Mouse (Mus musculus) cerebellum, postnatal 25 days (tissue): ENCODE measurements at regions not wholly inside any gene's neighbourhood (a gene's known extent, or its start where the extent isn't known, plus 50 kb on each side); places are given as distances from the start of the nearest gene placed in this dataset.

ENCODE experiments used
- DNase-seq, 2 experiments: peaks; one replicate each; pipeline ENCODE4 v3.0.0; 2021; ENCODE audit warnings: mixed read lengths in 2 of 2

DNA sequence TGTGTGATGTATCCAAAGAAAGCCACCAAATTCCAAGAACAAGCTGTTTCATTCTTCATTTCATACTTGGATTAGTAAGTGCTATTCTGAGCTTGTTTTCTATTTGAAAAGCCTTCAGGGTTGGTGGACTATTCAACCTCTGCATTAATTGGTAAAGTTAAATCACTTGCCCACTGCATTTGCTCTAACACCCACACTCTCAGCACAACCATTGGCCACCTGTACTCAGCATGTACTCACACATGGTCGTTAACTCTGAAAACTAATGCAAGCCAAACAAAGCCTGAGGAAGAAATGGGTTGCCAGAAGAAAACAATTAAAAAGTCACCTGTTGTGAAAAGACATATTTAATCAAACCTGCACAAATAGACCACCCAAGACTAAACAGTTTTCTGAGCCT lies 267.5 kb downstream of the Trim52 start:
- no peak for DNase-seq

DNA sequence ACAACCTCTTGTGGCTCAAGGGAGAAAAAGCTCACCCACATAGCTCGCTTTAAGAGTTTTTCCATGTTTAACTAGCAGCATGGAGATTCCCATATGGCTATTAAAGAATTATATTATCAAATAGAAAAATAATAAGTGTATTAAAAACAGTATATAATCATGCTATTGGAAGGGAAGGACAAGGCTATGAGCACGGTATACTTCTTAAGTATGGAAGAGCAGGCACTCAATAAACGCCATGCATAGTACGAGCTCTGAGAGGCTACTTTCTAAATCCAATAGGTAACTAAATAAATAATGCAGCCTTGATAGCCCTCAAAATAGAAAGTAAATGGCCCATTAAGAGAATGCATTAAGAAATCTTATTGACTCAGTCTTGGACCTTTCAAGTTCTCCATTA lies 273.6 kb downstream of the Trim52 start:
- no peak for DNase-seq

DNA sequence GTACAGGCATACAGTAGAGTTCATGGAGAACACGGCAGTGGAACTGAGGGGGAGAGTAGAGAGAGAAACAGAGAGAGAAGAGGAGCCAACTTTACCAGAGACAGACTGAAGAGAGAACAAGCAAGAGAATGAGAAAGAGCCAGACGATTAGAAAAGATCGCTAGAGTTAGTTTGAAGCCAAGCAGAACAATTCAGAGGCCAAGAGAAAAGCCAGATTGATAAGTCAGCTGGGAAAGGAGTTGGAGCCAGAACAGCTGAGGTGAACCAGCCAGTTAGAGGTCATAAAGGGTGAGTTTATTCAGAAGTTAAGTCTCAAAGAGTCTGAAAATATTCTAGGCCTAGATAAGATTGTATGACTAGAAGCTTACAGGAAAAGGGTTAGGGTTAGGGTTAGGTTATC lies 281.7 kb downstream of the Trim52 start:
- DNase-seq, result no peak

DNA sequence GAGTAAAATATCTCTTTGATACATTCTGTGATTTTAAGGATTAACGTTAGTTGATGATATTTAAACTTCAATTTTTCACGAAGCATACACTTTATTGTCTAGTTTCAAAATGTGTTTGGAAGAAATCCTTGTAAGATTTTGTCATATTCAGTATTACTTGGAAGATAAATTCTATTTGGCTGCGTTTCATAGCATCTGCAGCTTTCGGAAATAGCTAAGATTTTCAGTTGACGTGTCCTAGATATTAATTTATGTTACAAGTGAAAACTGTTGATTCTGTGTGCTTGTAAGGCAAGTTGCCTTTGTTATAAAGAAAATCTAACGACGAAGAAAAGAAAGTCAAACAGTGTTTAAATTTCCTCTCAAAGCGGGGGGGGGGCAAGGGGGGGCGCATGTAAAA lies 284.5 kb downstream of the Trim52 start:
- DNase-seq, result no peak

DNA sequence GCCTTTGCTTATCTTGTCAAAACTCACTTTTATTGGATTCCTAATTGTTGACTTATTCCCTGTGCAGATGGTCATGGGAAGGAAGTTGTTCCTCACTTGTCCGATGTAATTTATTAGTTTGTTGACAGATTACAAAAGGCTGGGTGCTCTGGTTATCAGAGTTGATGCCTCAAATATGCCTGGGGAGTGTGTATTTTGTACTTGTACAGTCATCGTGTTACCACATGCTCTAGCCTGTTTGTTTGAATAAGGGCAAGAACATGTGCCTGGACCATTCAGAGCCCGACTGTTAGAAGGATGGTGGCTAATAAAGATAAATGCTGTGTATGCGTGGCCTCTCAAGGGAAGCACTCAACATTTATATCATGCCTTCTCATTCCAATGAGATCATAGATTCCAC lies 288.0 kb downstream of the Trim52 start:
- DNase-seq, result no peak

DNA sequence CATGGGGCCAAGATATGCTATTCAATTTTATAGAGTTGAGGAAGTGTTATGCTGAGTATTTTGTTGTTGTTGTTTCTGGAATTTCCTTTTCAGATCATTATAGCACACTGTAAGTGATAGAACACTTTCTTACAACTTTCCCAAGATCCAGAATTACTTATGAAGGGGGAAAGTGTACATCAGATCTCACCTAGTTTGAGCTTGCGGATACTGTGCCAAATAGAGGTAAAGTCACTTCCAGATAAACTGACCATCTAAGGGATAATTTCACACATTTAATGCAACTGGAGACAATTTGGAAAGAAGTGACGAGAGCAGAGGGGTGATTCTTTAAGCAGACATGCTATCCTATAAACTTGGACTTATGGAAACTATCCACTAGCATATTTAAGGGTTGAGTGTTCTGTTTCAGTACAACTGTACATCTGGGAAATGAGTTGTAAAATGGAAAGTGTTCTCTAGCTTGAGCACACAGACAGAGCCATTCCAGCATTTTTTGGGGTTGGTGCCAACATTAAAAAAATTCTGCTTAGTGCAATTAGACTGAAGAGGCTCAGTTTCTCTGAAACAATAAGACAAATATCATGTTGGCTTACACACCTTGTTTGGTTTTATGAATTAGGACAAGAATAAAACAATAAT lies 307.0 kb downstream of the Trim52 start:
- DNase-seq, result no peak

DNA sequence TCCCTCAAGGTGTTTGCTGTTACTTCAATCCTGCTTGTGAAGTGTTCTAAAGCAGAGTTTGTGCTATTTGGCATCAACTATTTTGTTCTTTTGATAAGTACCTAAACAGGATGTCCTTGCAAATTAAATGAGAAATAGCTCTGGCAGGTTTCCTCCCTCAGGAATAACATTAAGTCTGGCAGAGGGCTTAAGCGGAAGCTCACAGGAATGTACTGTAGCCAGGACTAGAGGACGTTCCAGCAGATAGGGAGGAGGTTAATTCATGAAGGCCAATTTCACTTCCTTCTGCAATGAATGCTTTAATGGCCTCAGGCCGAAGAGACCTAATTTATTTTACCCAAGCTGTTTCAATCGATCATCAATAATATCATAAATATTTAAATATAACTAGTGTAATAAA lies 318.7 kb downstream of the Trim52 start:
- no peak for DNase-seq

DNA sequence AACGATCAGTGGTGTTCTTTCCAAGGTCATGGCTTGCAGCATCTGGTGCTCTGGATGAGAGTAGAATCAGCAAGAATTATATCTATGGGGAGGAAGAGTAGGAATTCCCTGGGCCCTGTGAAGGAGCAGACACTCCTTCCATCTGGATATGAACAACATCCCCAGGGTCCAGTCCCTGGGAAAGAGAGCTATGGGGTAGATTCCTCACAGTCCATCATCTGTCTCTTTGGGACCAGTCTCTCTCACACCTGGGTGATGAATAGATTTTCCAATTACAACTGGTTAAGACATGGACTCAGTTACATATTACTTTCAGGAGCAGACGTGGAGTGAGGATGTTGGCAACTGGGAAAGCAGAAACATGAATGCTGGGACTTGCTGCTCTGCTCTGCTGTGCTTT lies 322.6 kb downstream of the Trim52 start:
- DNase-seq, result no peak

DNA sequence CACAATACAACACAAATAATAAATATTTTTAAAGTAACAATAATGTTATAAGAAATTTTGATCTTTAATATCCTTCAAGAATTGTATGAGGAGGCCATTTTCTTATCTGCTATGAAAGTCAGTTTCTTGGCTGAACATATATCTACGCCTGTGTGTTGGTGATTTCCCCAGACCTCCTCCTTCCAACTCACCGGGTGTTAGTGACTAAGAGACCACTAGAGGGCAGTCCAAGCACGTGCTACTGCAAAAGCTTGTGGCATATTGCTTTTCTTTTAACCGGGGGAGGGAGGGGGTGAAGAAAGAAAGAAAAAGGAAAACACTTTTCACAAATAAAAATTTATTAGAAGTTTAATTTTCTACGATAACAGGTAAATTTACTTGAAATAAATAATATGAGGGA lies 333.3 kb downstream of the Trim52 start:
- peak; percentile 50 to 76 for DNase-seq

DNA sequence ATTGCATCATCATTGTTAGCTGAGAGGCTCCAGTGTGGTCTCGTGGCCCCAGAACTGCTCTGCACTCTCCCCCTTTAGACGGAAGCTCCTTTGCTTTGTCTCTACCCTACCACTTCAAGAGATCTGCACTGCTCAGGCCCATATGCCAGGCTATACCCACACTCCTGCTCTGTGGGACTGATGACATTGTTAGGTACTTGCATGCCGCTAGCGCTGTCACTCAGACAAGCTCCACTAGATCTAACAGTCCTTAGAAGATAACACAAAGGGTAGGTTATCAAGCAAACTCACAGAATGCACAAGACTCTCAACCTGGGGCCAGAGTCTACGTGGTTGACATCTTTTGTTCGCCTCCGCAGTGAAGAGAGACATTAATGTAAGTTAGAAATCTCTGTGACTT lies 383.1 kb downstream of the Trim52 start:
- DNase-seq, result no peak

DNA sequence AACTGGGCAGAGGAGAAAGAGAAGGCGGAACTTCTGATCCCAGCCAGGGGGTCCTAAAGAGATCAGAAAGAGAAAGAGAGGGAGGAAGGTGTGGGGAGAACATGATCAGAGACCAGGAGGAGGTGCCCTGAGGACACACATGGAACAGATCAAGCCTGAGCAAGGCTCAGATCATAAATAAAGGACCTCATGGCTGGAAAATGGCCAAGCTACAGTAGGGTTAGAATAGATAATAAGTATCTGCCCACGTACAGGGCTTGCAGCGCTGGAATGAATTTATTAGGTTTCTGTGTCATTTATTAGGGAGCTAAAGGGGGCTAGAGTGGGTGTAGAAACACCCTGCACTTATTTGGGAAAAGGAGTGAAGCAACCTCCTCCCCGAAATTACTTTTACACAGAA lies 385.4 kb downstream of the Trim52 start:
- DNase-seq, result no peak

DNA sequence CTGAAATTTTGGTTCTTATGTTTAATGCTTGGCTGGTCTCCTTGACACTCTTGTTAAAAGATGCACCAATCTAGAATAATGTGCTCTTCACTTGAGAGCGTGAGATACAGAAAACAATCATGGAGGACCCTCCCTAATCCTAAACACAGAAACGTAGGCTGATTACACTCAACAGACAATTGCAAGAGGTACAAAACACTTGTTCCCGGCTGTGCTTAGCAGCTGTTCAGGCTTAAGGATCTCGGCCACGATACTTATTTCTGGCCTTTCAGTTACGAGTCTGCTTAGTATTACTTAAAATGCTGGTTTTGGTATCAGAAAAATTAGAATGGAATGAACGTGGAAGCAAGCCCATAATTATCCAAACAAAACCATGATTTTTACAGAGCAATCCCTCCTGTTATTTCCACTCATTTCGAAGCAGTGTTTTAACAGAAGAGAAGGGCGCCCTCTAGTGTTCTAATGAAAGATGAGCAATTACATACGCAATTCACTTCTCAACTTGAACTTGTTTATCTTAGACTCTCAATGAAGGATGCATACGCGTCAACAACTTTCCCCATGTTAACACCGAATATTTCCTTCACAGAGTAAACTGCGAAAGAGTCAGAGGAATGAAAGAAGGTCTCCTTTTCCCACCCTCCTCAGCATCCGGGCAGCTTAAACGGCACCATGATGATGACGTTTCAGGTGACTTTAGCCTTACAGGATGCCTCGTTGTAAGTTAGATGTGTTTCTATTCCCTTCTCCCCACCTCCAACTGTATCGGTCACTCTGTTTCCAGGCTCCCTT lies 394.5 kb downstream of the Trim52 start:
- DNase-seq, result peak; percentile 4 to 8

DNA sequence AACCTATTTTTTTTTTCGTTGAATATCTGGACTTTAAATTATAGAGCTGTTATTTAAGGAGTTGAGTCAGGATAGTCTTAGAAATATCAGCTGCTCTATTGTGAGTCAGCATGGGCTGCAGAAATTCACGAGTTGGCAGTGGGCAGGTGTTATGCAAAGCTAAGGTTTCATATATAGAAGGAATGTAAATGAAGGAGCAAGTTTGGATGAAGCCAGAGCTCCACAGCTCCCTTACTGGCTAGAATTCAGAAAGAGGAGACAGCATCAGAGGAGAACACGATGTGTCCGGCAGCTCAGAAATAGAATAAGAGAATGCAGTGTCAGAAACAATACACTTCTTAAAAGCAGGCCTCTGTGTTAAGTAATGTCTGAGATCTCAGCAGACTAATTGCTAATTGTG lies 400.9 kb downstream of the Trim52 start:
- DNase-seq, result no peak

DNA sequence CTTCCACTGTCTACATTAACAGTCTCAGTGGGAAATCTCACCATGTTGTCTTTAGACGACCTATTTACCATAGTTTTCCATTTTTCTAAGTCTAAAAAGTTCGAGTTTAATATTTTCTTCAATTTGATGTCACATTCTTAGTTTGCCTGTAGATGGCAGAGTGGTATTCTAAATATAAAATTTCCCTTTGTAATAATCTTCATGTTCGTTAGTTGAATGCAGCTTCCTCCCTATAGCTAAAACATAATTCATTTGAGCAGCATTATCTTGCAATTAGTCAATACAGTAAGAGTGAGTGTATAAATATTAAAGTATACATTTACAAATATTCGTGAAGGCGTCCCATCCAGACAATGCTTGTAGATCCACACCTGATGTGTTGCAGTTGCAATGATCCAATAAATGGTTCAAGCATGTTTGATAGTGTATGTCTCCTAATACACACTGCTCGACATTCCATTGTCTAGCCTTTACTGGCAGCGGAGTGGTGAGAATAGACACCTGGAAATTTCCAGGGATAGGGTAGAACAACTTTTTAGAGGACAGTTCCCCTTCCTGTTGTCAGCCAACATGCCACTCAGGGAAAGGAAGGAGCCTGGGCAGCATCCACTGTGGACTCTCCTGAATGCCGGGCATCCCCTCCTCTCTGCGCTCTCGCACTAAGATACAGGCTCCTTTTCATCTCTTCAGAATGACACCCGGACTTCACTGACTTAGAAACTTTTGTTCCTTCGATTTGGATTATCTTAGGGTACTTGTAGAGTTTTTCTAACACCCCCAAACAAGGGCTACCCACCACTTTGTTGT lies 412.8 kb downstream of the Trim52 start:
- DNase-seq, result no peak

DNA sequence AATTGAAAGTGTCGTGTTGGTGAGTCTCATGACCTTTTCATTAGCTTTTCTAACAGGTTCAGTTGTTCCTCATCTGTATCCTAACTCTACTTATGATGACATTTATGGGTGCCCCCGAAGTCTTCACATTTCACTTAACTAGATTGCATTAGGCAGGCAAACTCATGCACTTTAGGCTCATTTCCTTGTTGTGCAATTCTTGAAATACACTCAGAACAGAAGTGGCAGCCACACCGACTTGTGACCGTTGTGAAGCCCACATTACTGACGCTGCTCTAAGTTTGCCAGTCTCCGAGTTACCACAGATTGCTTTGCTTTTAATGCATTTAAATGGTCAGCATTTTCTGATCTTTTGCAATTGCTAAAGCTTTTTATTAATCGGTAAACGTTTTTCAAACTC lies 414.8 kb downstream of the Trim52 start:
- no peak for DNase-seq

DNA sequence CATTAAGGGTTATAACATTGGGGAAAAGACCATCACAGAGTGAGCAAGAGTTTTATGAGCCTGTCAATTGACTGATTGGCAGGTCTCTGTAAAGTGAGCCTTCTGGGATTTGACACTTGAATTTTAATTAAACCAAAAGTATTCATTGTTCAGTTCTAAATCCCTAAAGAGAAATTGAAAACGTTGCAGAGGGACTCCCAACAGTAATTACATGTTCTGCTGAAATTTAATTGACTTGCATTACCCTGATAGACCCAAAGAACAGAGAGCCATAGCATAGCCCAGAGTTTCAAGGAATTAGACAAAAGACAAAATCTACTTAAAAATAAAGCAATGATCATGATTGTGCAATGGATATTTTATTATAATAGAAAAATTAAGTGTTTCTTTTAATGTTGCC lies 444.2 kb downstream of the Trim52 start:
- no peak for DNase-seq

DNA sequence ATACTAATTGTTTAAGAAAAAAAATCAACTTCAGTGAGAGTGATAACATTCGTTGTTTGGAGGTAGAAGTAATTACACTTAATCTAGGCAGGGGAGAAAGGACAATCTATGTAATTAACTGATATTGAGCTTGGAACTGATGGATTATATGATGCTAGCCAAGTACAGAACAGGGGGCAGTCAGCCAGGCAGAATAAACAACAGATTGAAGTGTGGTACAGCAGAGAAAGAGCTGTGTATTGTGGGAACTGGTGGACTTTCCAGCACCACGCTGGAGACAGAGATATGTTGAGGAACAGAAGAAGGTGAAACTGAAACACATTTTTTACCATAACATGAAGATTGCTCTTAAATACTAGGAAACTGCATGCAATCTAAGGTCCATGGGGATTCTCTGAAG lies 473.3 kb downstream of the Trim52 start:
- no peak for DNase-seq

DNA sequence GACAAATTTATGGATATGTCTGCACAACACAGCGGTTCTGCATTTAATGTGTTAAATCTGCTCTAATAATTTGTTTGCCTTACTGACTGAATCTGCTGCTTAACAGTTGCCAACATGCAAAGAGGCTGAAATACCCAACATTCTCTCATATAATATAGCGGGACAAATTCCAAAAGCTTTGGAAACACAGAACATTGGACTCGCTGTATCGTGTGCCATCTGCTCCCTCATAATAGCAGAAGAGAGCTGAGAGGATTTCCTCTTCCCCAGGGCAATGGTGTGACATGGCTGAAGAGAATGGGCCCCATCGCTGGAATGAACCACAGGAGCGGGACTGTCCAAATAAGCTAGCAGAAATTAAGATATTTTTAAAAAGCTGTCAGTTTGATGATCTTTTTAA lies 475.9 kb downstream of the Trim52 start:
- DNase-seq, result peak; percentile 22 to 43

DNA sequence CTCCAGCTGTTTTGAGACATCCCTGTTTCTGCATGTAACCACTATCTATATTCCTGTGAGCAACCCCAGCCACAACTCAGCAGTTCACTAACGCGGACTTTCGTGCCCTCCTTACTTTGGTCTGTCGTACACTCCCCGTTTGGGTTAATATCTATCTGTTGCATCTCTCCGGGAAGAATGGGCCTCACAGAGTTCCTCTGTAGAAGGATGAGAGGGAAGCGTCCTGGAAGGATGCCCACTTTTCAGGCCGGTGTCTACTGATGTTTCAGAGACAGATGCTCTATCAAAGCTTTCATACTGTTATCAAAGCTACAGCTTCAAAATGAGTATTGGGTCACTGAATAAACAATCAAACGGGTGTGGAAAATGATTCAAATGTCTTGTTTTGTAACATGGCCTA lies 487.4 kb downstream of the Trim52 start:
- DNase-seq, result no peak

DNA sequence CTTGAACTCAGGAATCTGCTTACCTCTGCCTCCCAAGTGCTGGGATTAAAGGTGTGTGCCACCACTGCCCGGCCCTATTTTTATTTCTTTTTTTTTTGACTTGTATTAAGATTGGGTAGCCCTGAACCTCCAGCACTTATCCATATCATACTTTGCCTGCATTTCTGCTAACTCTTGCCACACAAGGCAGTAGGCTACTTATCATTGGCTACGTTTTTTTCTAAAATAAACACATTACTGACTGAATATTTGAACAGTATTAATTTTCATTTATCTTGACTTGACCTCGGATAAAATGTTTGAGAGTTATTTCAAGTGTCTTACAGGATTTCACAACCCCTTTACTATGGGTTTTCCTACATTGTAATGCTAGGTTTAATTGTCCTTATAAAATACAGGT lies 488.0 kb downstream of the Trim52 start:
- no peak for DNase-seq

DNA sequence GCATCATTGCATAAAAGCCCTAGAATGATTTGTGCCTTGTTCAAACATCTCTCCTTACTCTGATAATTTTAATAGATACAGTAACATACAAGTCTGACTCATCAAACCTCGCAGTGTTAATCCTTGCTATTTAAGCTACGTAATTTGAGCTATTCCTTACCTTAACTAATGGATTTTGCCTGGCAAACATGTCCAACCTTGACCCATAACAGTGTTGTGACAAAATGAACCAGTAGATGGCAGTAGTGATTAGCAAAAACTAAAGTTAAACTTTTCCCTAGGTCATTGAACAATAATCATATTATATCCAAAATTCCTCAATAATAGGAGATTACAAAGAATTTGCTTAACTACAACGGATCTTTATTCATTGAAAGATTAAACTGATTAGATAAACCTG lies 501.0 kb downstream of the Trim52 start:
- DNase-seq, result peak in 1 of 2 experiments; percentile 9

DNA sequence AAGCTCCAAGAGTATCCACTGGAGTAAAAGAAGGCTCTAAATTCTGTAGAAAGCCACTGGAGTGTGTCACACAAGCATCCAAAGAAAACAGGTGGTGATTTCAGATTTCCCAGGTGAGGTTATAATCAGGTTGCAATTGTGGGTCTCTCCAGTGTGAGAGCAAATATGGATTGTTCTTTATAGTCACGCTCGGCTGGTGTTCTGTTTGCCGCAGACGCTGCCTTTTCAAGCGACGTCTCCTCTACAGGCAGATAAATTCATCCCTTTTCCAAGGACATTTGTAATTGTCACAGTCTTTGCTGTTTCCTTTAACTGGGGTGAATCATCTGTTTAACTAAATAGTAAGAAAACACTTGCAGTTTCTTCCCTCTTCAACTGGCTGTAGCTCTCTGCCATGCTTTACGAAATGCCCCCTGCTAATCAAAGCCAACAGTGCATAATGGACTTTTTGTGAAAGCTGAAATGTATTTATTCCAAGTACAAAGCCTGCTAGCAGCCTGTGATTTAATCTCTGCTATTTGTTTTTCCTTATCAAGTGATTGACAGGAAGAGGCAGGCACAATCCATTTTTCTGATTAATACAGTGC lies 502.4 kb downstream of the Trim52 start:
- no peak for DNase-seq
